Mouse (Mus musculus): ENCODE data around the gene Lpin1. TPM values are rescaled to one million over a fixed set of nuclear protein-coding genes. Genes with fewer than 3 reads are reported as not detected.

The Lpin1 gene
- total RNA-seq, 2 experiments from 2014 or later, result 14.5 to 15.8 TPM

DNA sequence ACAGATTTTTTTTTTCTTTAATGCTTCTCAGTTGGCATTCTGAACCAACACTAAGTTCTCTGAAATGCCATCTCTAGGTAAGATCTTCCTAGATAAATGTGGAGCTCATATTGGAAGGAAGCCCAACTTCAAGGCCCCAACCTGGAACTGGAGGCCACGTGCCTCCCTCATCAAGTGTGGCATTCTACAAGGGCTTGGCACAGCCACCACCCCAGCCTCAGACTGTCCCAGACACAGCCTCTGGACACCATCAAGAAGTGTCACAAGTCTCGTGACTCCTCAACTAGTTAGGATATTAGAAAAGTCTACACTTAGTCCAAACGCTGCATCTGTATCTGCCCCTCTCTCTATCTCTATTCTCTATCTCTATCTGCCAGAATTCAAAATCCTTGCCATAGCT, 25.8 kb downstream of the Lpin1 start:
- intact Hi-C loops (cut with DNase I), result no loop called here

GRCm38 (mm10) chr12:16584035-16584682, 26.6 kb downstream of the Lpin1 start:
- DNase-seq (ENCODE audit: low spot score in 2 of 2), result no peak
- intact Hi-C loops (cut with DNase I), result no loop called here

More for the DNA sequence above, 25.8 kb downstream of the Lpin1 start:
- DNase-seq (ENCODE audit: low spot score in 2 of 2), result no peak

- DNase-seq (ENCODE audit: low spot score in 2 of 2), result no peak
- intact Hi-C loops (cut with DNase I), result no loop called here
Measured at GRCm38 (mm10) chr12:16583313-16583712, 27.5 kb downstream of the Lpin1 start.

- intact Hi-C loops (cut with DNase I), result no loop called here
Measured at GRCm38 (mm10) chr12:16580306-16580705, 30.5 kb downstream of the Lpin1 start.

GRCm38 (mm10) chr12:16577665-16578233, 33.0 kb downstream of the Lpin1 start:
- intact Hi-C loops (cut with DNase I), result no loop called here
- peak; percentile 33 to 46 for DNase-seq (ENCODE audit: low spot score in 2 of 2)

More at GRCm38 (mm10) chr12:16580306-16580705, 30.5 kb downstream of the Lpin1 start:
- no peak for DNase-seq (ENCODE audit: low spot score in 2 of 2)

DNA sequence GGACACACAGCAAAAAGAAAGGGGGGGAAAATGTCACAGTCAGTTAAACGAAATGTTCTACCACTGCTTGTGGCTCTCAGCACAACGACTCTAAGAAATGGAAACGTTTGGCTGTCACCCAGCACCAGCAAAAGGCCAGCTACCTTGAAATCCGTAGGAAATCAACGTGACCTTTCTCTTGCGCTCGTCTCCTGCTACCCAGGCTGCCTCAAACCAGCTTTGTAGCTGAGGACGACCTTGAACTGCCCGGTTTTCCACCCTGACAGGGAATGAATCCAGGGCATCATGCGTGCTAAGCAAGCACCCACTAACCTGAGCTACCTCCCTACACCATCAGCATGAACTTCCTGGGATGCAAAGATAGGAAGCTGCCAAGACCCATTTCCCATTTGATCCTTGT, 39.5 kb downstream of the Lpin1 start:
- DNase-seq (ENCODE audit: low spot score in 2 of 2), result no peak
- intact Hi-C loops (cut with DNase I), result no loop called here

- intact Hi-C loops (cut with DNase I), result no loop called here
- no peak for DNase-seq (ENCODE audit: low spot score in 2 of 2)
Measured at GRCm38 (mm10) chr12:16570371-16571060, 40.2 kb downstream of the Lpin1 start.

- DNase-seq (ENCODE audit: low spot score in 2 of 2), result no peak
Measured at GRCm38 (mm10) chr12:16568936-16569650, 41.7 kb downstream of the Lpin1 start.

GRCm38 (mm10) chr12:16568496-16568895, 42.3 kb downstream of the Lpin1 start:
- intact Hi-C loops (cut with DNase I), result loop anchor here (2.0 to 5.0 kb wide), 3 partner anchors 64 to 236 kb away; no protein-coding TSS in a partner anchor
- peak; percentile 64 to 79 for DNase-seq (ENCODE audit: low spot score in 2 of 2)

More at GRCm38 (mm10) chr12:16568936-16569650, 41.7 kb downstream of the Lpin1 start:
- intact Hi-C loops (cut with DNase I), result loop anchor here (2.0 to 5.0 kb wide), 3 partner anchors 63 to 236 kb away; no protein-coding TSS in a partner anchor

- no peak for DNase-seq (ENCODE audit: low spot score in 2 of 2)
- intact Hi-C loops (cut with DNase I), result loop anchor here (2.0 to 5.0 kb wide), 3 partner anchors 64 to 237 kb away; no protein-coding TSS in a partner anchor
Measured at GRCm38 (mm10) chr12:16568090-16568489, 42.7 kb downstream of the Lpin1 start.

GRCm38 (mm10) chr12:16563427-16563826, 47.3 kb downstream of the Lpin1 start:
- DNase-seq (ENCODE audit: low spot score in 2 of 2), result peak; percentile 37 to 56

DNA sequence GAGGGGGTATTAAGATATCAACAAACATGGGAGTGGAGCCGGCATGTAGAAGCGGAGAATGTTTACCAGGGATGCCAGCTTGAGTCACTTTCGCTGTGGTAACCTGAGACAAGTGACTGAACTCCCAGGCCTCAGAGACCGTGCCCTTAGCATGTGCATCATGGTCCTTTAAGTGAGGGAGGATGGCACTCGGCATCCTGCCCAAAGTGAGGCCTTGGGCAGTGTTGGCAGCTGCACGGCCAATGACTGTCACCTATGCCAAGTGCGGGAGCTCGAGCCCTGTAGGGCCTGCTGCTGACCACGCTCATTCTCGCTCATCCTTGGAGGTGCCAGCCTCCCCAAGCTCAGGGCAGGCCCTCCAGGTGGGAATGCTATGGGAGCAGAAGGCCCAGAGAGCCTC, 48.1 kb downstream of the Lpin1 start:
- intact Hi-C loops (cut with DNase I), result no loop called here
- DNase-seq (ENCODE audit: low spot score in 2 of 2), result no peak

More at GRCm38 (mm10) chr12:16563427-16563826, 47.3 kb downstream of the Lpin1 start:
- intact Hi-C loops (cut with DNase I), result no loop called here

GRCm38 (mm10) chr12:16562181-16562580, 48.6 kb downstream of the Lpin1 start:
- intact Hi-C loops (cut with DNase I), result no loop called here
- DNase-seq (ENCODE audit: low spot score in 2 of 2), result no peak

DNA sequence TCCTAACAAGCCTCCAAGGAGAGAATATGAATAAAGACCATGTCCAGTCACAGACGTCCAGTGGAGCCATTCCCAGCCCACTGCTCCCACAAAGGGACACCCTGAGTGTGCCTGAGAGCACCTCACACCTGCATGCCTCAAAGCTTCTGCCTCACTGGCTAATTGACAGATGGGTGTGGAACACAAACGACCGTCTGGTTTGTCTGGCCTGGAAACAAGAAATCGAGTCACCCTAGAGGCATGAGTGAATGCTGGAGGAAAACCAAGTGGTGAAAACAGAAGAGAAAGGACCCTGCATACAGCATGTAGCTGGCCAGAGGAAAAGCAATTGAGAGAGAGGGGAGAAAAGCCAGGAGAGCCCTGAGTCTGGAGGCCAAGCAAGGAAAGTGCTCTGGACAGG, 53.5 kb downstream of the Lpin1 start:
- intact Hi-C loops (cut with DNase I), result no loop called here

DNA sequence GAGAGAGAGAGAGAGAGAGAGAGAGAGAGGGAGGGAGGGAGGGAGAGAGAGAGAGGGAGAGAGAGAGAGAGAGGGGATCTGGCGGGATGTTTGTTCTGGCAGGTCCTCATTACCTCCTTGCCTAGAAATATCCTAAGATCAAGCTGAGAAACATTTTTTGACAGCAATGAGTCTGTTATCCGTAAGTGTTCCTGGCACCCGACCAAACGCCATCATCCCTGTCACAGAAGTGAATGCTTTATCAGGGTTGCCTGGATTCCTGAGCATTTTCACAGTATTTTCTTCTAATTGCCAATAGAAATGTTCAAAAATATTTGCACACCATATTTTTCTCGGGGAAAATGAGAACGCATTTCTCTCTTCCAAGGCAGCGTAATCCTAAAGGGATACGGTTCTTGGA, 56.6 kb downstream of the Lpin1 start:
- intact Hi-C loops (cut with DNase I), result no loop called here
- DNase-seq (ENCODE audit: low spot score in 2 of 2), result peak; percentile 53 to 72

More for the DNA sequence above, 53.5 kb downstream of the Lpin1 start:
- no peak for DNase-seq (ENCODE audit: low spot score in 2 of 2)

DNA sequence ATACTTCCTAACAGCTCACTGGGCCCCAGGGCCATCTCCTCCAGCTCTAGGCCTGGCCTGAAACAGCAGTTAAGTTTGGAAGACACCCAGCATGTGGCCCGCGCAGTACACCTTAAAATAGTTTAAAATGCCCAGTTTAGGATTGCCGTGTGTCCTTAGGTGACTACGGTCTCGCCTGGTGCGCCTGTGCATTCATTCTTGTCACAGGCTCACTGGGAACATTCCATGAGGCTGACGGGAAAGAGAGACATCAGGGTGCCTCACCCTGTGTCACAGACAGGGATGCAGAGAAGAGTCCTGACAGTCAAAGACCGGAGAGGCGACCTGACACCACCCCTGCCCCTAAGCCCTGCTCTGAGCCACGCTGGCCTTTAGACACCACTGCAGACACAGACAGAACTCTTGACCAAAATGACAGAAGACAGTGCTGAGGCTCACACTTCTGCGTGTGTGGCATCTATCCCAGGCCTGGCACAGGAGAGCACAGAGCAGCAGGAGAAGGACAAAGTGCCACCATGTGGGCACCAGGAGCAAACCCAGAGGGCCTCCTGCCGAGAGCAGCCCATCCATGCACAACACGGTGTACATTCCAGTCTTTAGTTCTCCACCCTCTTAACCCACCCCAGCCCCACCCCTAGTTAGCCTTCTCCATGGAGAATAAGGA, 58.5 kb downstream of the Lpin1 start:
- no peak for DNase-seq (ENCODE audit: low spot score in 2 of 2)
- intact Hi-C loops (cut with DNase I), result no loop called here

GRCm38 (mm10) chr12:16550983-16551454, 59.7 kb downstream of the Lpin1 start:
- intact Hi-C loops (cut with DNase I), result no loop called here
- DNase-seq (ENCODE audit: low spot score in 2 of 2), result peak; percentile 48 to 67

DNA sequence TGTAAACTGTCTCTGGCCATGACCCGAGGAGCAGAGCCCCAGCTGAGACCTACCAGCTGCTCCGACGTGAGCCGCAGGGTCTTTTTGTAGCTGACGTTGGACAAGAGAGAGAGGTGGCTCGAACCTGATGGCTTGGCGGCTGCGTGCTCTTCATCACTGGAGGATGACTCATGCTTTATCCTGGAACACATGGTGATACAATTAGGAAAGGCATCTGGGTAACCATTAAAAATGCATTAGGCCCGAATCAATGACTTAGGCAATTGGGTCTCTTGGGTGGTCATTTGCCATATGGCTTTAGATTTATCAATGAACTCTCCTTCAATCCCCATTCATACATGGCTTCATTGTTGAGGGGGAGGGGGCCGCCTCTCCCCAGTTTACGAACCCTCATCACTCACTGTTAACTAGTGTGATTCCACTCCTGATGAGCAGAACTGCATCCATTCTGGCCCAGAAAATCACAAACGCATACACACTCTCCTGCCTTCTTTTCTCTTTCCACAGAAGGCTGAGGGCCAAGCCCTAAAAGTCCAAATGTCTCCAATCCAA, 61.9 kb downstream of the Lpin1 start:
- DNase-seq (ENCODE audit: low spot score in 2 of 2), result no peak
- intact Hi-C loops (cut with DNase I), result no loop called here

DNA sequence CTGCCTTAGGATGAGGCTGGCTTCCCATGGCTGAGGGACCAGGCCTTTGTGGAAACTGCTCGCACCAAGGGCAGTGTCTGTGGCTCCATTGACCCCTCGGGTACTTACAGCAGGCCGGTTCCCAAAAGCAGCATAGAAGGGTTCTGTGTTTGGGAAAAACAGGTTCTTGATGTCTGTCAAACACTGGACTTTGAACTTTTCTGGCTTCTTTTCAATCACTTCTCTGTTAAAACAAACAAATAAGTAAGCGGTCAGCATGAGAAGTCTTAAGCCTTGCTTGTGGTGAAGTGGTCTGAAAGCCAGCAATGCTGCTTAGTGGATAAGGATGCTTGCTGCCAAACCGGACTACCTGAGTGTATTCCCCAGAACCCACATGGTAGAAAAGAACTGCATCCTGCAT, 69.2 kb downstream of the Lpin1 start:
- DNase-seq (ENCODE audit: low spot score in 2 of 2), result no peak
- intact Hi-C loops (cut with DNase I), result no loop called here

All from left cerebral cortex, postnatal 14 days (tissue).